In the genomic region with DNA sequence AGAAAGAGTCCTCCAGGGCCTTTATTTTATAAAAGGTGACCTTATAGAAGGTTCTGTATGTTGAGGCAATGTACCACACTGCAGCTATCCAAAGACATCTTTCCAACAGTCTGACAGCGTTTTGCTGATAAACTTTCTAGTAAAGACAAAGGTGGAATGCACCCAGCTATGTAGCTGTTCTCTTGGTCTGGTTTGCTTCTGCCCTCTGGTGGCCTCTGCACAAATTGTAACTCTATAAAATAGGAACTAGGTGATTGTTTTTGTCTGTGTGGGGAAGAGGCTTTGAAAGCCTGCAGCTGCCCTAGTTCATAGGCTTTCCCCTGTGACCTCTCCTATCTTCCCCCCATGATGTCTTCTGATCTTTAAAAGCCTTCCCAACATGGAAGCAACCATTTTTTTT, we compare ENCODE assay signal across 1 mouse cellular context.
A peak's percentile ranks its signal among the peaks of the same experiment; 100 is the strongest.
TF ChIP-seq lines count a peak whose summit lies in the region.

No protein-coding gene starts in this region.

TF ChIP-seq in CH12.LX, 34 proteins besides CTCF, POLR2A, EP300 and RAD21 (continued from another document):
- TF ChIP-seq TBP (conservative IDR thresholded peaks at IDR 0.05; ENCODE audit: low read depth, low read length) (no peak), ZKSCAN1 (IDR thresholded peaks at IDR 0.05; ENCODE audit: borderline replicate concordance, low read depth, low read length) (no peak), NRF1 (IDR thresholded peaks at IDR 0.05; ENCODE audit: low read depth, low read length) (no peak), USF1 (IDR thresholded peaks at IDR 0.05; ENCODE audit: low read depth, low read length) (no peak), ZNF384 (IDR thresholded peaks at IDR 0.05; ENCODE audit: low read depth, low read length) (peak; percentile 22; the same call in 1 of the 2 replicates), JUND (conservative IDR thresholded peaks at IDR 0.05; ENCODE audit: low read depth, low read length) (0 out of 2 replicates have a peak, but pooled peaks have one; percentile 32), MXI1 (IDR thresholded peaks at IDR 0.05; ENCODE audit: low read depth, low read length) (no peak), ZC3H11A (IDR thresholded peaks at IDR 0.05; ENCODE audit: low read depth, low read length) (peak; percentile 97)
